Mouse (Mus musculus) adipocyte (in vitro differentiated cells): ENCODE measurements around the gene Gm9833.
"Not testable (repeated sequence)": the region's sequence is repeated elsewhere in the genome, so short reads cannot be mapped to it uniquely, and the experiment has no call there.

ENCODE experiments used
- DNase-seq: peaks from one replicate; pipeline ENCODE4 v3.0.0-alpha.2; 2016; ENCODE audit warnings: low spot score

The Gm9833 gene

DNA sequence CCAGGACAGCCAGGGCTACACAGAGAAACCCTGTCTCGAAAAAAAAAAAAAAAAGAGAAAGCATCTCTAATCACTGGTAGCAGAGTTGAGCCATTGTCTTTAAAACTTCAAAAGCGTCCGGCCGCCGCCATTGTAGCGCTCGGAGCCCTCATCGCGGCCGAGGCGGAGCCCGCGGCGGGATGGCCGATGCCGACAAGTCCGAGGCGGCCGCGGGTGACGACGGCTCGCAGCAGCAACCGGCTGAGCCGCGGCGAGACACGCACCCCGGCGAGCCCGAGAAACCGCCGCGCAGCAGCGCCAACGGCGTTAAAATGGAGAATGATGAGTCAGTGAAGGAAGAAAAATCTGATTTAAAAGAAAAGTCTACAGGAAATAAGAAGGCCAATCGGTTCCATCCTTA is at the start of gene Gm9833:
Gene Gm9833 (plus strand): TSS at position 117 of the 400 bp plus-strand sequence.
- not testable (repeated sequence) for DNase-seq

DNA sequence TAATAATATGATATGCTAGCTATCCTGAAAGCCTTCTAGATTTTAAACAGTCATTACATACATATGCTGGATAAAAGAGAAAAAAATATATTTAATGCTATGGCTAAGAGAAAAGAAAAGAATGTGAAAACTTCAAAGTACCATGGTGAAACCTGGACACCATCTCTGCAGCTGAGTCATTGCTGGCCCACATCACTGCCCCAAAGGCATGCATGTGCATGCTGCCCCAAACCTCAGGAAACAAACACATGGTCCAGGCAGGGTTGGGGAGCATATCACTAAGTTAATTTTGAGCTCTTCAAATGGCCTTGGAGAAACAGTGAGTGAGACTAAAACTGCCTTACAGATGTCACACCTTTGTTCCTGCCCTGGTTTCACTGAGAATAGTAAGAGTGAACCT is 17.8 kb upstream of the Gm9833 start:
- DNase-seq = no peak

DNA sequence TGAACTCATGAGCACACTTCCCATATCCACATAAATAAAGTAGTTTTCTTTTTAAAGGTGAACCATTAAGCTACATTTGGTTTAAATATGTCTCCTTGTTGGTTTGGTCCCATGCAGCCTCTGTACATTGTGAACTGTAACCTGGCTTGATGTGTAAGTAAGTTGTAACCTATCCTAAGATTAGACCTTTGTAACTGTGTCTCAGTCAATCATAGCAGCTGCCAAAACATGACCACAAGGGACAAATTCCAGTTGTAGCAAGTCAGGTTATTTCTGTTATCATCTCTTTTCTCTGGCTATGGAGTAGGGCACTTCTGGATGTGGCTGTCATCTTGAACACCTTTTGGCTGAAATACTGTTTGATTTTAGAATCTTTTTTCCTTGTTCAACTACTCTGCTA is 12.1 kb upstream of the Gm9833 start:
- DNase-seq = peak; percentile 39

DNA sequence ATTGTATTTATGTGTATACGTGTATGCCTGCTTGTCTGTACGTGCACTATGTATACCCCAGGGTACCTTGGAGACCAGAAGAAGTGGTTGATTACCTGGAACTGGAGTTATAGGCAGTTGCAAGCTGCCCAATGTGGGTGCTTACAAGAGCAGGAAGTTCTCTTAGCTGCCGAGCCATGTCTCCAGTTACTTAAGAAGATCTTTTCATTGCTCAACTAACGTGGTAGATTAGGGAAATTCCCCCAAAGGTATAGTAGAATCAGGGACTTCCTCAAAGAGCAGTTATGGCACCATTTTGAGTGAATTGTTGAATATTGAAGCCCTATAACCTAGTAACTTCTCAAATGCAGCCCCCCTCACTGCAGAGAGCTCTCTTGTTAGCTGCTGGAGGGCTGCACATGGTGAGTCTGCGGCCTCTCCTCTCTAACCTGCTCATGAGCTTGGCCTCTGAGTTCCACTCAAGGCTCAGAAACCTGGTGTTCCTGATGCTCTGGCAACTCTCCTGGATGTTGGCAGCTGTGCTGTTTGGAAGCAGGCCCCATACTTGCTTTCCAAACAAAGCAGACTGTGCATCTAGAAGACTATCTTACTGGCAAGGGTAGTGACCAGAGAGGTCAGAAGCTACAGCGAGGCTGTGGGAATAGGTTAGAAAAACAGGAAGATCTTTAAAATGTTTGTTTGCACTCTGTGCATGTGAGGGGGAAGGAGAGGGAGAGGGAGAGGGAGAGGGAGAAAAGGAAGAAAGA is 10.6 kb upstream of the Gm9833 start:
- peak; percentile 94 for DNase-seq

DNA sequence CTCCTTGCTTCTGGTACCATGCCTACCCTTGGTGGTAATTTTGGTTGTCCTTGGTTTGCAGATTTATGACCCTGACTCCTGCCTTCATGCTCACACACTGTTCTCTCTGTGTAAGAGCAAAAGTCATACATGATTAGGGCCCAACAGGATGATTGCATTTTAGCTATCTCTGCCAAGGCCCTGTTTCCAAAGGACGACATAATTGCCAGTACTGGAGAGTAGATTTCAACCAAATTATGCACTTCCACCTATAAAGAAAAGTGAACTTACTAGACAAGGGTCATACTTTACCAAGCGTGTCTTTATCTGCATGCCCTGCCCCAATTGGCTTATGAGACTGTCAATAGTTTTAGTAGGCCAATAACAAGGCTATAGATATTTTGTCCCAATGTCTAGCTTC is 9.8 kb upstream of the Gm9833 start:
- peak; percentile 77 for DNase-seq

DNA sequence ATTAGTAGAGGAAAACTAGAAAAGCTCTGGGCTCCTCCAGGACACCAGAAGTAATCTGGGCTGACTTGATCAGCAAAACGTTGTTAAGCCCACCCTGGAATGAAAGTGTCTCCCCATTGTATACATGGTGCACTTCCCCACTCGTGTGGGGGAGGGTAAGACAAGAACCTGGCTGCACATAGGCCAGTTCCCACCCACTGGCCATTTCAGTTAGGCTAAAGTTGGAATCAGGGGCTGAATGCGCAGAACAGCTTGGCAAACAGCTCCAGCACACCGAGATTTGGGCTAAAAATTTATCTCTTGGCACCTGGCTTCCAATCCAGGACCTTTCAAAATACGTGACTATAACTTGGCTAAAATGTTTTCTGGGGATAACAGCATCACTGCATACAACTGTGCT is 6.6 kb upstream of the Gm9833 start:
- DNase-seq = no peak

DNA sequence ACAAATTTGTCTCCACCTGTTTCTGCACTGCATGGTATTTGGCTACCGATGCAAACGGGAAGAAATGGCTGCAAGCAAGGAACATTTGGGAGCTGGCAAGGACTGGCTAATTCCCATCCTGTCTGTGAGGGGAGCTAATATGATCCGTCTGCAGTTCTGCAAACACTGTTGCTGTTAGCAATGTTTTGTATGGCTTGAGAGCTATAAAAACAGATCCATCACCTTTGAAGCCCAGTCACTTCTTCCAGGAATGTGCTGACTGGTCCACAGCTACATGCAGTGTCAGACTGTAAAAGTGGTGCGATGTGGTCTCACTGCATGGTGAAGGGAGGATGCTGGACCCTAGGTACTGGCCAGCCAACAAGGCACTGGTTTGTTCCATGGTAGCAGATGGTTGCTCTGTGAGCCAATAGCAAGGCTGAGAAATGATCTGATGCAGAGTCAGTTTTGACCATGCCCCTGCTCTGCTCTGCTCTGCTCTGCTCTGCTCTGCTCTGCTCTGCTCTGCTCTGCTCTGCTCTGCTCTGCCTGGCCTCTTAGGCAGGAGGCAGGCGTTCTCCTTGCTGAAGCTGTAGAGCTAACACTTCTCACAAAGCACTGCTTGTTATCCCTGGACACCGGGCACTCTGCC is 5.9 kb upstream of the Gm9833 start:
- DNase-seq = peak; percentile 16

DNA sequence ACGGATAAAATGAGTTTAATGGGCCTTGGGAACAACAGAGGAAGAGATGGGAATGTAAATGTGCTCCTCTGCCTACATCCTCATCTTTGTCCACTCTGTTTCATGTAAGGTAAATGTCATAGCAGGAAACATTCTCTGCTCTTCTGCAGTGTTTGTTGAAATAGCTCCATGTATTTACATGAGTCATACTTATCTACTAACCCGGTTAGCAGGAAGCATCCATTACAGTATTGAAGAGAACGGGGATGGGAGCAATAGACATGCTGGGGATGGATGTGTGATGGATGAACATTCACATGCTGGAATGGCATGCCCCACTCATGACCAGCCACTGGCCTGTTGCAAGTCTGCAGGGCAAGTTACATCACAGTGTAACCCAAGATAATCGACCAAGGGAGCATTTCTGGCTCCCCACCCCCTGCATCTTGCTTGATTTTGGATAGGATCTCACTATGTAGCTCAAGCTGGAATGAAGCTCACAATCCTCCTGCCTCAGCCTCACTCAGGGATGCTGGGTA is 5.3 kb upstream of the Gm9833 start:
- peak; percentile 31 for DNase-seq

DNA sequence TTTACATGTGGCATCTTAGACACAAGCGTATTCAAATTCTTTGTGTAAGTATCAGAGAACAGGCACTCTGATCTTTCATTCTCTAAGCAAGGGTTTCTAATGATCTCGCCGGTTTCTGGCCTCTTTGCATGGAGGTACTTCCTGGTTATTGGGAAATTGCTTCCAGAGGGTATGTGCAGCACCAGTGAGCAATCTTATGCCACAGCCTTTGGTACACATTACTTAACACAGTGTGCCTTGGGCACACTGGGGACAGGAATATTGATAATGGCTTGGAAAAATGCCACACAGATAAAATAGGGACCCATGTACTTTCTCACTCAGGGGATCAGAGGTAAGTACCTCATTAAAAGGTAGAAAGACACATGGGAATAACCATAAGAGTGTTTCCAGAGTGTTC is 3.8 kb upstream of the Gm9833 start:
- DNase-seq = peak; percentile 71

DNA sequence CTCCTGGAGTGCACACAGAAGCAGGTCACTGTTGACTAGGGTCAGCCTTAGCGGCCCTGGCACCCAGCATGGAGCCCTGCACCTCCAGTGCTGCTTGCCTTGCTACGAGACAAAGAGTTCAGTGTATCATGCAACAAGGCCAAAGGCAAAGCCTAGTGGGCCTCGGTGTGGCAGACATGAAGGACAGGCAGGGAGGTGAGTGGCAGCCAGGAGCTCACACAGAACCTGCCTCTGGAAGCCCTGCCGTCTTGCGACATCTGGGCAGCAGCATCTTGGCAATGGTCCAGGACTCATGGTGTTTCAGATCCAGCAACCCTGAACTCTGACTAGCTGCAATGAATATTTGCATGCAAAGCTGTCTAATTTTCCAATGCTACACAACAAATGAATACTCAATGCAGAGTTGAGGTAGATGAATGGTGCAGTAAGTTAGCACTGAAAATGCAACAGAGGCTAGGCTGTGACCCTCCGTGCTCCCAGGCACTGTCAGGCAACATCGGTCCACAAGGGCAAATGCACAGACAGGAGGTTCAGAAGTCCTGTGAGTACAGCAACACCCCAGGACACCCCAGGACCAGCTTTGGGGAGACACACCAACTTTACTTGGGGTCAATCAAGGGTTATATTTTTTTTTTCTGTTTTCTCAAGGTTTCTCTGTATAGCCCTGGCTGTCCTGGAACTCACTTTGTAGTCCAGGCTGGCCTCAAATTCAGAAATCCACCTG is 2.4 kb upstream of the Gm9833 start:
- peak; percentile 89 for DNase-seq

DNA sequence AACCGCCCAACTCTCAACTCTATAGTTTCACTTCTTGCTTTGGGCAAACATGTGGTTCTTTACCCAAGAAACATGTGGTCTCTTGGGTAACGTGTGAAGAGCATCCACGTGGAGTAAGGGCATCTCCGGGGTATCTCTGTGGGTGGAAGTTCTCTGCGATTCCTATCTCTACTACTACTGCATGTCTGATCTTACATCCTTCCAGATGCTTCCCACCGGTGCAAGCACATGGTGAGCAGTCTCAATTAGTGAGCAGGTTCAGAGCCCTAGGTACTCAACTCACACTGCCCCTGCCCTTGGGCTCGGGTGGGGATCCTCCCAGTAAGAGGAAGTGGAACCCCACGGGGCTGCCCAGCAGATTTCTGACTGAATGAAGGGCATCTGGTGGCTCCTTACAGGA is 399 bp upstream of the Gm9833 start:
- DNase-seq = no peak

DNA sequence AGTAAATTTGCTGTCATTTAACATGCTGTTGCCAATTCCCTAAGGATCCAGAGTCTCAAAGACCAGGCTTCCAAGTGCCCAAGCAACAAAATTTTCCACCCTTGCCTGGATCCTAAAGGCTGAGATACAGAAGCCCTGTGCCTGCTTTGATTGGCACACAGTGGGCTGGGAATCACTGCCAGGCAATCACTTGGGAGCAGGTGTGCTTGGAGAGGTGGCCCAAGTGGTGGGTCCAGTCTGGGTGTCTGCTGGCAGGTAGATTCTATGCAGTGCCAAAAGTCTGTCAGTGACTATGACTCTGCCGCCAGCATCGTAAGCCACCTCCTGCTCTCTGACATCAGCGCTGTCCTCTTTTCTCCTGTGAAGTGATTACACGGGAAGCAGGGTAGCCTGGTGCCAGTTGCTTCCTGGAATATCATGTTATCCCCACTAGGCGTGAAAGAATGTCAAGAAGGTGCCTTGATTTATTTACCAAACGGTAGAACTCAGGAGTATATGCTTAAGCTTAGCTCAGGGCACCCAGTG is 3.8 kb downstream of the Gm9833 start:
- DNase-seq = no peak

DNA sequence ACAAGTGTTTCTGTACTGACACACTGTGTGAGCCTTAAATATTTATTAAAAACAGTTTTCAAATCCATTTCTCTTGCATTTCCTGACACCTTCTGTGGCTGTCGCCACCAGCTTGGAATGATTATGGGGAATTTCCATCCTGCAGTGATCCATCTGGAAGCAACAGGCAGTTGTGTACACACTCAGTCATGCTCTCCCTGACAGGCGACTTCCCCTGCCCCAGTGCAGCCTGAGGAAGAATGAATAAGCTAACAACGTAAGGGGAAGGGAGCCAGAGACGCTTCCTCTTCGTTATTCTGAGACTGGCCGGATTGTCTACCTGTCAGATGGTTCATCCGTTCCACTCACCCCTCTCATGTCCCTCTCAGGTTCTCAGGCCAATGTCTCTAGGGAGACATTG is 4.6 kb downstream of the Gm9833 start:
- DNase-seq = peak; percentile 57

DNA sequence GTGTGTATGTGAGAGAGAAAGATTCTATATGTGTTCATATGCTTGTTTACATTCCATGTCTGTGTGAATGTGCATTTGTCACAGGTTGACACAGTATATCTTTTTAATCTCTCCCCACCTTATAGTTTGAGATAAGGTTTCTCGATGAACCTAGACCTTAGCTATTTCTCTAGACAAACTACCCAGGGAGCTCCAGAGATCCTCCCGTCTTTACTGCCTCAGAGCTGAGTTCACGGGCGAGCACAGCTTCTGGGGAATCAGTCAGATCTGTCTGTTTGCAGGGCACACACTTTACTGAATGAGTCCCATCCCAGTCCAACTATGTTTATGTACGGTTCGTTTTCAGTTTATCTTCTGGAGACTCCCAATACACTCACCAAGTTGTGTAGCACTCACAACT is 5.0 kb downstream of the Gm9833 start:
- no peak for DNase-seq

DNA sequence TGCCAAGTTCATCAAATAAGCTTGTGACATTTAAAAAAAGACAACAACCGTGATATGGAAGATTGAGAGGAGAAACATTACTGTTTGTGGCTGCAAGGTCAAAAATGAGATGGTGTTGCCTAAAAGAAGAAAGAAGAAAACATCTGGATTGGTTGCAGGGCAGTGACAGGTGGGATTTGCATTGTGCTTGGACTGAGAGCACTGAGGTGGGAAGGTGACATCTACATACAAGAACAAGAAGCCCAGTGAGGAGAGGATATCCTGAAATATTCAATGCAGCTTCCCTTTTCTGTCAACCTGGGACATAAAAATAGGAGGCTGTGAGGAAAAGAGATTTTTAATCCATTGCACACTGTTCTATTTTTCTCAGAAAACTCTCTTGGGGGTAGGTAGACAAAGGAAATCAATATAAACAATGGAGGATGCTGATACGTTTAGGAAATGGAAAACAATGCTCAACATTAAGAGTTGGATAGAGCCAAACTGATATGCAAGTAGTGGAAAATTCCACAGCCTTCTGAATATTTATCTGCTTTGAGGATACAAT is 7.2 kb downstream of the Gm9833 start:
- no peak for DNase-seq

DNA sequence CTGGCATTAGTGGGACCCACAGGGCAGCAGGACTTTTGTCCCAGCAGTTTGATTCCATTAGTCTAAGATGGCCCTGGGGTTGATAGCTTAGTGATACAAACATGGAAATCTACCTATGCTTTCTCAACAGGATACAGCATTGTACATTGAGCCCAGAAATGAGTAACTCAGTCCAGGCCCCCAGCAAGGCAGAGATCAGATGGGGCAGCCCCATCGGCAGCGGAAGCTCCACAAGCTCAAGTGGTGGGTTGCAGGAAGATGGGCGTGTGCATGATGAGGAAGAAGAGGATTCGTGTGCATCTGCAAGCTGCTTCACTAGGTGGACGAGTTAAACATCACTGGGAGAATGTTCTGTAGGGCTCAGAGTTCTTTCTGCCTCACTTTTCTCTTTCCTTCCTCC is 11.8 kb downstream of the Gm9833 start:
- no peak for DNase-seq

DNA sequence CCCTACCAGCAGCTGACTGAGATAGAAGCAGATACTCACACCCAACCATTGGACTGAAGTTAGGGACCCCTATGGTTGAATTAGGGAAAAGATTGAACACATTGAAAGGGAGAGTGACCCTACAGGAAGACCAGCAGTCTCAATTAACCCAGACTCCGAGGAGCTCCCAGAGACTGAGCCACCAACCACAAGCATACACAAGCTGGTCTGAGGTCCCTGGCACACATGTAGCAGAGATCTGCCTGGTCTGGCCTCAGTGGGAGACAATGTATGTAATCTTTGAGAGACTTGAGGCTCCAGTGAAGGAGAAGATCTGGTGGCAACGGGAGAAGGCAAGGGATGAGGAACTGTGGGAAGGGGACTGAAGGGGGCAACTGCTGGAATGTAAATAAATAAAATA is 23.7 kb downstream of the Gm9833 start:
- DNase-seq = no peak

DNA sequence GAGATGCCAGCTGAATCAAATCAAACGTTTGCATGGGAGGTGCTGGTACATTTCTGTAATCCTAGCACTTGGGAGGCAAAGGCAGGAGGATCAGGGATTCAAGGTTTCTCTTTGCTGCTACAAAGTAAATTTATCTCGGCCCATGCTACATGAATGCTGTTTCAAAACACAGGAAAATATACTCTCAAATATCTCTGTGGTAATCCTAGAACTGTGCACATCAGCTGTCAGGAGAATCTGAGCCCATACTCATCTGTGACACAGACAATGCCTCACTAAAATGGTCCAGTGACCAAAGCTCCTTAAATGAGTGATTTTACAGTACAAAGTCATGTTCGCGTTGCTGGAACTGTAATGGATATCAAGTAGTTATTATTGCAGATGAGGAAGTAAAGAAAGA is 24.3 kb downstream of the Gm9833 start:
- DNase-seq = no peak

DNA sequence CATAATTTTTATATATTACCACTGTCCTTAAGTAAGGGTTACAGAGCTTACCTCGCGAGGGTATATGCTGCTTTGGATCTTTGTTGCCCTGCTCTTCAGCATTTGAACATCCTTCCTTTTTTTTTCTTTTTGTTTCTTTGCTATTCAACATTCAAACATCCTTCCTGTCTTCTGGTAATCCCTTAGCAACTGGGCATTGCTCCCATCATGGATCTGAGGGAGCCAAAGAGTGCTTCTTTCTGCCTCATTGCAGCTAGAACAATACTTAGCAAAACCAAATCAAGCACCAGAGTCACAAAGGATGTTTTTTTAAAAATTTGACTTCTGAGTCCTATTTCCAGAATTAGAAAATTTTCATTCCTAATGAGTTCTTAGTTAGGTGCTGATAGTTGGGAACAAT is 24.8 kb downstream of the Gm9833 start:
- DNase-seq = no peak

DNA sequence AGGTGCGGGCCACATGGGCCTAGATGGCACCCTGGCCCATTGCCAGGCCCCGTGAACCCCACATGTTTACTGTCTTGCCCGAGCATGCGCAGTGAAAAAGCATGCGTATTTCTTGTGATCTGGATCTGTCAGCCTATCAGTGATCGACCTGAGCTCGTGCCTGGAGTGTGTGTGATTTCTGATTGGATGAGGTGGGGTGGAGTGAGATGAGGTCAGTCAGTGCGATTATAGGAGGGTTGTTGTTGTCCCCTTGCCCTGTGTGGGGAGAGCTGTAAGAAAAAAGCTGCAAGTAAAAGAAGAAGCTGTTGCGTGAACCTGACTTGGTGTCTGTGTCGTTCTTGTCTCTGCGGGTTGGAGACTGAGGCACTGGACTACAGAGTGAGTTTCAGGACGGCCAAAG is 28.6 kb downstream of the Gm9833 start:
- no peak for DNase-seq

DNA sequence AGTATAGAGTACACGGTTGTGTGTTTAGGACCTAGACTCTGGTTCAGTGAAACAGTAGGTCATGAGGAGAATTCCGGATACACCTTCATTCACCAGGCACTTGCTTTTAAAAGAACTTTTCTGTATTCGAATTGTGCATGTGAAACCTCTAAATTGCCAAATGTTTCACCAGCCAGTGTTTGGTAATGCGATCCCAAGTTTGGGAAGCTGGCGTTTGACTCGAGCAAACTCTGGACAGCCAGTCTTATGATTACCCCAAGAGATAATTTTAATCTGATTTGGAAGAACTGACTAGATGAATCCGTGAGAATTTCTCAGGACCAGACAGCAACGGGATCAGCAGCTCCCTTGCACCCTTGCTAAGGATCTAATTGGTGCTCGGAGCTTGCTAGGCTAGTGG is 33.3 kb downstream of the Gm9833 start:
- no peak for DNase-seq

DNA sequence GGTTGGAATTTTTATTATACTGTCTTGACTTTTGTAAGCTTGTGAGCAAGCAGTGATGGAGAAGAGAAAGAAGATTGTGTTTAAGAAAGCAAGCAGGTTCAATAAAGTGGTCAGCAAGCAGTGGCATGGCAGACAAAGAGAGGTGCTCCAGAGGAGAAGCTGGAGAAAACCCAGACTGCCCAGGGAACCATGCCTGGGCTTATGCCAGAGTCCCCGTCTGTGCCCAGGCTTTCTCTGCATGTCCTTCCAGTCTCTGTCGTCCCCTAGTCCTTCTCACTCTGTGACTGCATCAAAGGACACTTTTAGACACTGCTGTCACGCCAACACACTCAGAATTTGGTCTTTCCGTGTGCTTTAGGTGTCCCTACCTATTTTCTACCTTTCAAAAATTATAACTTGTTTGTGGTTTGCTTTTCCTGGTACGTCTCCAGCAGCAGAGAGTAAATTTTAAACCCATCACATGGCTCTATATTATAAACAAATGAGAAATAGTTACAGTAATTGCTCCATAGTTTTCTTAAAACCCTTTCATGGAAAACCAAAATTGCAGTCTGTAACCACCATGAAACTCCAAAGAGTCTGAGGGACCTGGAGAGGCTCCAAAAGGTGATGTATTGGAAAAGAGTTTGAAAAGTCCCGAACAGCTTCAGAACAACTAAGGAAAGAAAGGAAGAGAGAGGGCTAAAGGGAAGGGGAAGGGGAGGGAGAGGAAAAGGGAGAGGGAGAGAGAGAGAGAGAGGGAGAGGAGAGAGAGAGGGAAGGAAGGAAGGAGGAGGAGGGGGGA is 34.2 kb downstream of the Gm9833 start:
- DNase-seq = no peak
